Mouse (Mus musculus) kidney, postnatal 0 days (tissue): ENCODE data around the gene Tpmt. TPM values are rescaled to one million over a fixed set of nuclear protein-coding genes. Genes with fewer than 3 reads are reported as not detected.

Source experiments
- ATAC-seq: fragments of 200-750 bp; cut with Nextera tagmentation; replicated peaks from 2 replicates; pipeline ENCODE4 v1.8.0; 2017; ENCODE audit warnings: low read depth, moderate number of reproducible peaks, moderate TSS enrichment, moderate library complexity; ENCODE audit not compliant: low FRiP score
- DNase-seq: peaks from one replicate; pipeline ENCODE4 v3.0.0-alpha.2; 2016; ENCODE audit warnings: low spot score
- H3K27ac ChIP-seq: fragments of 300-500 bp; sonication (generic); 2 replicates; pipeline ENCODE4 v1.5.1; 2014; ENCODE audit warnings: mild to moderate bottlenecking
- H3K27me3 ChIP-seq: fragments of 300-500 bp; sonication (generic); 2 replicates; pipeline ENCODE4 v1.6.1; 2014; ENCODE audit warnings: low read length, mixed read lengths; ENCODE audit not compliant: insufficient read depth
- H3K36me3 ChIP-seq: fragments of 300-500 bp; sonication (generic); 2 replicates; pipeline ENCODE4 v1.6.1; 2014; ENCODE audit warnings: low read length, mixed read lengths; ENCODE audit not compliant: insufficient read depth
- H3K4me1 ChIP-seq: fragments of 300-500 bp; sonication (generic); replicated peaks from 2 replicates; pipeline ENCODE4 v1.6.1; 2014; ENCODE audit warnings: antibody characterized with exemption, low read length, mixed read lengths; ENCODE audit not compliant: insufficient read depth
- H3K4me2 ChIP-seq: fragments of 300-500 bp; sonication (generic); 2 replicates; pipeline ENCODE4 v1.6.1; 2014; ENCODE audit warnings: mild to moderate bottlenecking, low read length, moderate library complexity, mixed read lengths
- H3K4me3 ChIP-seq: fragments of 300-500 bp; sonication (generic); replicated peaks from 2 replicates; pipeline ENCODE4 v1.5.1; 2014; ENCODE audit warnings: low read depth, low read length
- H3K9ac ChIP-seq: fragments of 300-500 bp; sonication (generic); 2 replicates; pipeline ENCODE4 v1.6.1; 2014; ENCODE audit warnings: low read depth, low read length
- H3K9me3 ChIP-seq: fragments of 300-500 bp; sonication (generic); replicated peaks from 2 replicates; pipeline ENCODE4 v1.6.1; 2016; ENCODE audit warnings: low read length, inconsistent platforms, mixed read lengths
- CTCF ChIP-seq: IDR thresholded peaks from 2 replicates; pipeline ENCODE4 v1.5.1; 2016; ENCODE audit warnings: antibody characterized with exemption, low read depth, mild to moderate bottlenecking, moderate library complexity
- WGBS: fragments of 180-500 bp; shearing (Covaris S2); extraction: QIAGEN DNeasy Blood & Tissue Kit; methylation state at CpG from one replicate; pipeline ENCODE4 v1.1.7; 2014; 5-methylcytosine and 5-hydroxymethylcytosine counted together
- polyA plus RNA-seq: library from polyadenylated mRNA; unstranded; fragments of >200 nt; fragmentation: Nextera tagmentation; extraction: Ambion mirVana; gene quantifications from 2 replicates; pipeline ENCODE4 v1.2.1, GENCODE M21; 2015

Tpmt gene
- polyA plus RNA-seq, 1 experiment from 2014 or later: 55.8 TPM

DNA sequence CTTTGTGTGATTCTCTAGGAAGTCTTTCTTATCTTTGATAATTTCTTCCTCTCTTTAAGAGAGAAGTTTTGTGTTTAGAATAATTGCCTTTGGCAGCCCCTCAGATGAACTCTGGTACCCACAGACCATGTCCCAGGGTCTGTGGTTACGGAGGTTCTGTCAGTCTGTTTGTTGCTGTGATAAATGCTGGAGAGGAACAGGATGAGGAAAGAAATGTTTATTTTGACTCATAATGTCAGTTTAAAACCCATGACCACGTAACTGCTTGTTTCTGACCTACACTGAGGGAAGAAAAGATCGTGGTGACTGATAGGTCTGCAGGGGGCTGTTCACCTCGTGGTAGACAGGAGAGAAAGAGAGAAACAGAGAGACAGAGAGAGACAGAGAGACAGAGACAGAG, 68.6 kb downstream of the Tpmt start:
- H3K27ac ChIP-seq: no peak overlapping the region
- ATAC-seq (no peak), DNase-seq (no peak)
- no peak overlapping the region for H3K4me3 ChIP-seq
- 36% methylated on average over 4 of the region's 4 CpGs for WGBS
- H3K36me3 ChIP-seq: no peaks in the 10 kb centered on the region
- H3K9ac ChIP-seq: no peak overlapping the region
- TF ChIP-seq CTCF: no peak
- no peaks in the 10 kb centered on the region for H3K4me1 ChIP-seq
- no peaks in the 10 kb centered on the region for H3K9me3 ChIP-seq
- no peak overlapping the region for H3K4me2 ChIP-seq
- H3K27me3 ChIP-seq: no peaks in the 10 kb centered on the region

DNA sequence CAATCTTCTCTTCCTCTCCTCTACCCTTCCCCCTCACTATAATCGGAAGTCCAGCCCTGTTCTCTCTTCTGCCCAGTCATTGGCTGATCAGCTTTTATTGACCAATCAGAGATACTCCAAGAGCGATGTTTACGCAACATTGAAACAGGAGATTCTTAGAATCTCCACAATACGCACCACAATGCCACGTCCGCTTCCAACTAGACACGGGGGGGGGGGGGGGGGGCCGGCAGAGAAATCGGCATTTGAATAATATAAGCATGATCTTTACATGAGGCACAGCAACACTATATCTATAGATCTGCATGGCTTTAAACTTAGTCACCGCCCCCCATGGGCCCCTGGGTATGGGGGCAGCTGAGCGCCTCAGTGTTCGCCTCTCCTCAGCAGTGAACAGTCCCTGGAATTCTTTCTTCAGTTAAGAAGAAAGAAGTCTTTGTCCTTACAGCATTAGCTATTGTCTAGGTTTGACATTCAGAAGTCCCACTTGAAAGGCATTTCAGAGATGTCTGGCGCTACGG, 69.4 kb downstream of the Tpmt start:
- H3K27me3 ChIP-seq: no peaks in the 10 kb centered on the region
- WGBS: 65% methylated on average over 14 of the region's 14 CpGs
- no peaks in the 10 kb centered on the region for H3K9me3 ChIP-seq
- H3K4me2 ChIP-seq: no peak overlapping the region
- DNase-seq (no peak), ATAC-seq (no peak)
- no peak for TF ChIP-seq CTCF
- no peaks in the 10 kb centered on the region for H3K36me3 ChIP-seq
- H3K4me1 ChIP-seq: no peaks in the 10 kb centered on the region
- no peak overlapping the region for H3K27ac ChIP-seq
- no peak overlapping the region for H3K4me3 ChIP-seq
- no peak overlapping the region for H3K9ac ChIP-seq

Other genes starting within 250 kb of the Tpmt start
- 11.2 and 13.1 TPM in 2 replicates for gene Kif13a, start 114.9 kb downstream of the Tpmt start, polyA plus RNA-seq
- gene Nhlrc1, start 29.9 kb downstream of the Tpmt start, polyA plus RNA-seq: 2.3 and 2.7 TPM in 2 replicates
- gene Kdm1b, start 1.2 kb downstream of the Tpmt start, polyA plus RNA-seq: 11.6 and 12.9 TPM in 2 replicates
- gene Dek, start 61.5 kb upstream of the Tpmt start, polyA plus RNA-seq: 185 and 187 TPM in 2 replicates
- gene Rnf144b, start 77.9 kb upstream of the Tpmt start, polyA plus RNA-seq: 1.1 and 1.6 TPM in 2 replicates